Mouse (Mus musculus) kidney, adult 9 months (tissue): Measurements from ENCODE around the gene Gm20388.

ENCODE experiments used
- DNase-seq: peaks from one replicate; pipeline ENCODE4 v3.0.0; 2022

The Gm20388 gene

GRCm38 (mm10) chr8:121462092-121462491, 1551.5 kb downstream of the Gm20388 start:
- DNase-seq = no peak

GRCm38 (mm10) chr8:121468083-121469071, 1557.7 kb downstream of the Gm20388 start:
- DNase-seq = no peak

GRCm38 (mm10) chr8:121474161-121474897, 1563.7 kb downstream of the Gm20388 start:
- DNase-seq = no peak

GRCm38 (mm10) chr8:121474898-121475284, 1564.2 kb downstream of the Gm20388 start:
- no peak for DNase-seq

GRCm38 (mm10) chr8:121477851-121478547, 1567.4 kb downstream of the Gm20388 start:
- DNase-seq = peak; percentile 14

GRCm38 (mm10) chr8:121479144-121479543, 1568.5 kb downstream of the Gm20388 start:
- no peak for DNase-seq

GRCm38 (mm10) chr8:121480411-121481031, 1569.9 kb downstream of the Gm20388 start:
- no peak for DNase-seq

- DNase-seq = no peak
Measured at GRCm38 (mm10) chr8:121484072-121484782, 1573.6 kb downstream of the Gm20388 start.

GRCm38 (mm10) chr8:121491633-121492032, 1581.0 kb downstream of the Gm20388 start:
- DNase-seq = no peak

GRCm38 (mm10) chr8:121497621-121498020, 1587.0 kb downstream of the Gm20388 start:
- no peak for DNase-seq

GRCm38 (mm10) chr8:121511751-121512150, 1601.1 kb downstream of the Gm20388 start:
- DNase-seq = no peak

GRCm38 (mm10) chr8:121513429-121513828, 1602.8 kb downstream of the Gm20388 start:
- peak; percentile 83 for DNase-seq

GRCm38 (mm10) chr8:121525111-121525818, 1614.6 kb downstream of the Gm20388 start:
- DNase-seq = peak; percentile 18

- no peak for DNase-seq
Measured at GRCm38 (mm10) chr8:121526811-121527550, 1616.3 kb downstream of the Gm20388 start.

- DNase-seq = no peak
Measured at GRCm38 (mm10) chr8:121527751-121528150, 1617.1 kb downstream of the Gm20388 start.

- peak; percentile 17 for DNase-seq
Measured at GRCm38 (mm10) chr8:121528790-121529189, 1618.1 kb downstream of the Gm20388 start.

GRCm38 (mm10) chr8:121530639-121531038, 1620.0 kb downstream of the Gm20388 start:
- no peak for DNase-seq

- DNase-seq = peak; percentile 30
Measured at GRCm38 (mm10) chr8:121532381-121532780, 1621.7 kb downstream of the Gm20388 start.

GRCm38 (mm10) chr8:121541862-121542261, 1631.2 kb downstream of the Gm20388 start:
- no peak for DNase-seq

- DNase-seq = no peak
Measured at GRCm38 (mm10) chr8:121542901-121543300, 1632.3 kb downstream of the Gm20388 start.
